Mouse (Mus musculus) heart, postnatal 14 days (tissue): ENCODE measurements around the gene Pglyrp2. TPM values are rescaled to one million over a fixed set of nuclear protein-coding genes. Genes with fewer than 3 reads are reported as not detected.

ENCODE experiments used
- DNase-seq, 2 experiments: peaks; one replicate each; pipeline ENCODE4 v3.0.0; 2021 to 2022
- intact Hi-C: fragments of 180-260 bp; cut with DNase I; formaldehyde crosslinking; loops from one replicate; pipeline ENCODE4 v1.15.1; 2025
- long read RNA-seq, 2 experiments: library from polyadenylated mRNA; stranded (forward); transcript quantifications; one replicate each; pipeline ENCODE4 v2.0.0; 2021
- total RNA-seq, 2 experiments: library from RNA; stranded (reverse); gene quantifications; 2 replicates each; pipeline ENCODE4 v1.2.3; 2021

The Pglyrp2 gene
- under 1 TPM; 0.24 to 0.93 TPM for total RNA-seq
- long read RNA-seq, experiment 1, partial matches to known transcripts: 0 of 1 reads
- long read RNA-seq, experiment 1, other reads (novel, unspliced or antisense): 0 of 1 reads
- long read RNA-seq, experiment 2: 0 reads

- DNase-seq: no peak
- intact Hi-C loops: no loop called here
Observed at GRCm38 (mm10) chr17:32424034-32424433, at the start of gene Pglyrp2. Gene Pglyrp2, minus strand, starts transcription at chr17:32424167.

DNA sequence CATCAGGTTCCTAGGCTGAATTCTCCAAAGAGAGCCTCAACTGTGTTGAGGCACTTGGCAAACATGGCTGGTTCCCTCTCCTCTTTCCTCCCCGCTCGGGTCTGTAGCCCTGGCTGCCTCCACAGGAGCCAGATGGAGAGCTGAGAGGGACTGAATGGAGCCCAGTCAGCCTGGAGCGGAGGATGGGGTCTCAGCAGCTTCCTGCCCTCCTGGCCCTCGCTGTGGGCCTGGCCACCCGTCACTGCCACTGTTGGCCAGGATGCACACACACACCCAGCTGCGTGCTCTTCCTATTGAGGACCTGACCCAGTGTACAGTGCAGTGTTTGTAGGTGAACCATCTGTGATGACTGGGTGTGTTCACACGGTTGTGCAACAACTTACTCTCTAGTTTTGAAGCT lies 48.2 kb upstream of the Pglyrp2 start:
- intact Hi-C loops: no loop called here
- no peak for DNase-seq

- no peak for DNase-seq
- intact Hi-C loops: no loop called here
Observed at GRCm38 (mm10) chr17:32470795-32471194, 46.8 kb upstream of the Pglyrp2 start.

DNA sequence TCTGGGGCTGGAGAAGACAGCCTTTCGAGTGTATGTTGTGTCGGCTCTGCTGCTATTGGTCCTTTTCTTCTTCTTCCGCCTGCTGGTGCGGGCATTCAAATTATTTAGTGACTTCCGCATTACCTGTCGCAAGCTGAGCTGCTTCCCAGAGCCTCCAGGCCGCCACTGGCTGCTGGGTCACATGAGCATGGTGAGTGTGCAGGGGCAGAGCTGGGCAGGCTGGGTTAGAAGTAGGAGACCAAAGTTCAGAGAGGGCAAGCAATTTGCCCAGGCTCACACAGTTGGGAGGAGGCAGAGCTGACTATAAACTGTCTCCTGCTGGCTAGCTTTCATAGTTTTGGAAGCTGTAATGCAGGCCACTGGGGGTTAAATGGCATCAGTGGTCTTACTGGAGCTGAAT lies 44.5 kb upstream of the Pglyrp2 start:
- intact Hi-C loops: no loop called here
- DNase-seq: no peak

- intact Hi-C loops: no loop called here
- DNase-seq: no peak
Observed at GRCm38 (mm10) chr17:32454997-32455396, 31.0 kb upstream of the Pglyrp2 start.

- intact Hi-C loops: no loop called here
- peak in 1 of 2 experiments; percentile 22 for DNase-seq
Observed at GRCm38 (mm10) chr17:32454188-32454587, 30.2 kb upstream of the Pglyrp2 start.

DNA sequence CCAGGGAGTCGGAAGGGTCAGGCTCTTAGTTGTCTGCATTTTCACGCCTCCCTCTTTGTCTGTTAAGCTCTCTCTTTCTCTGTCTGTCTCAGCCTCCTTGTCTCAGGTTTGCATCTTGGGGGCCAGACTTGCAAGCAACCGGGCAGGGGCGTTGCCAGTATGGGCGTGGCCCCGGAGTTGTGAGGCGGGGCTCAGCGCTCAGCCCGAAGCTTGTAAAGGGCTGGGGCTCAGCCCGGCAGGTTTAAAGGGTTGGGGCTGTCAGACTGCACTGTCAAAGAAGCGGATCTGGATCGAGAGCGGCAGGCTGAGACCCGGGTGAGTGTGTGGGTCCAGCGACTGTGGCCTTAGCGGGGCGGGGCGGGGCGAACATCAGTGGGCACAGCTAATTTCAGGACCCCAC lies 28.5 kb upstream of the Pglyrp2 start, which contains the start of gene Cyp4f39:
Cyp4f39 (plus strand) TSS at position 242 of the 400 bp plus-strand sequence.
- DNase-seq: peak; percentile 13 to 34
- intact Hi-C loops: no loop called here

DNA sequence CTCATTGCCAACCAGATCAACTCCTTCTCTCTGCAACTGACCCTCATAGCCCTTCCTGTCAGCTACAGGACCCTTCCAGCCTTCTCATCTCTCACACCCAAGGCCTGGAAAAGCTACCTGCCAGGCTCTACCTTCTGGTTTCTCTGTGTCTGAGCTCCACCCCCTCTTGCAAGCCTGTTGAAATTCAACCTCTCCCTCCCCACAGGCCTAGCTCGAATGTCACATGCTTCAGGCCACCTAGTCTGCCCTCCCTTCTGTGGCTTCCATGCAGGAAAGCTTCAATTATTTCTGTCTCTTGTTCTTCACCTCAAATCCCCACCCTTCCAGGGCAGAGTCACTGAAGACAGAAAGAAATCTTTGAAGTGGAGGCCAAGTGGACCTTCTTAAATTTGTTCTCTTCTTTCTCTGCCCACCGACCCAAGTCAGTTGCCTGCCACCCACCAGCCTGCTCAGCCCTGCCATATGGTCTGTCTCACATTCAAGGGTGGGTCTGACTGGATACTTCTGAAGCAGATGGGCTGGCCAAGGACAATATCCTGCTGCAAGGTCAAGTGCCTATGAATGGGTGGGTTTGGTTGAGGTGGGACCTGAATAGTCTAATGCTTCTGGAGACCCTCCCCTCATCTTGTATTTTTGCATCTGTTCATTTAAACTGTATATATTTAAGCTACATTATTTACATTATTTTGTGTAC lies 27.0 kb upstream of the Pglyrp2 start:
- intact Hi-C loops: no loop called here
- DNase-seq: no peak

- intact Hi-C loops: no loop called here
- no peak for DNase-seq
Observed at GRCm38 (mm10) chr17:32449042-32449441, 25.1 kb upstream of the Pglyrp2 start.

- DNase-seq: no peak
Observed at GRCm38 (mm10) chr17:32447195-32447594, 23.2 kb upstream of the Pglyrp2 start.

GRCm38 (mm10) chr17:32445016-32445415 lies 21.0 kb upstream of the Pglyrp2 start:
- peak; percentile 42 to 60 for DNase-seq
- intact Hi-C loops: no loop called here

More at GRCm38 (mm10) chr17:32447195-32447594, 23.2 kb upstream of the Pglyrp2 start:
- intact Hi-C loops: no loop called here

- intact Hi-C loops: no loop called here
Observed at GRCm38 (mm10) chr17:32443245-32443644, 19.3 kb upstream of the Pglyrp2 start.

GRCm38 (mm10) chr17:32437106-32437505 lies 13.1 kb upstream of the Pglyrp2 start:
- DNase-seq: no peak
- intact Hi-C loops: no loop called here

More at GRCm38 (mm10) chr17:32443245-32443644, 19.3 kb upstream of the Pglyrp2 start:
- no peak for DNase-seq

GRCm38 (mm10) chr17:32435151-32435550 lies 11.2 kb upstream of the Pglyrp2 start:
- DNase-seq: peak in 1 of 2 experiments; percentile 11
- intact Hi-C loops: no loop called here

GRCm38 (mm10) chr17:32434324-32434723 lies 10.4 kb upstream of the Pglyrp2 start:
- intact Hi-C loops: no loop called here
- DNase-seq: peak; percentile 43 to 44

DNA sequence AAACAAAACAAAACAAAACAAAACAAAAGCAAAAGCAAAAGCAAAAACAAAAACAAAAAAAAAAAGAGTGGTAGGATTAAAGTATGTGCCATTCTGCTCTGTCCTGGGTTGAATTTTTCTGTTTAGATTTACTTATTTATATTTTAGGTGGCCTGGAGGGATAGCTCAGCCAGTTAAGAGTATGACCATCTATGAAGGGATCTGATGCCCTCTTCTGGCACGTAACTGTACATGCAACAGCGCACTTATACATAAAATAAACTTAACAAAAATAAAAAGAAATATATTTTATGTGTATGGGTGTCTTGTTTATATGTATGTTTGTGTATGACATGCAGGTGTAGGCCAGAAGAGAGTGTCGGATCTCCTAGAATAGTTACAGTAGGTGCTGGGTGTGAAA lies 8.0 kb upstream of the Pglyrp2 start:
- no peak for DNase-seq
- intact Hi-C loops: loop anchor here (1.0 kb wide), 1 partner anchor 83 kb away; no protein-coding TSS in a partner anchor

DNA sequence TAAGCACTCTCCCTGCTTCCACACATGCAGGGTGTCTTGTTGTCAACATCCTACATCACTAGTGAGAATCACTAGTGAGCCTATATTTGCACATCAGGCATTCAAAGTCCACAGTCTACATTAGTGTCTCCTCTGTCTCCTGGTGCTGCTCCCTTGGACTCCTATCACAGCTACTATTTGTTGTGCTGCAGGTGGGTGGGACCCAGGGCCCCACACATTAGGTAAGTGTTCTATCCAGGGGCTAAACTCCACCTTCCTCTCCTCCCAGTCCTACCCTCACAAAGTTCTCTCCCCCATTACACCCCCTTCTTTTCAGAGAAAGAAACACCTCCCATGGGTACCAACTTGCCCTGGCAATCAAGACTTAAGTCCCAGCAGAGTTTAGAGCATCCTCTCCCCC lies 2.6 kb upstream of the Pglyrp2 start:
- no peak for DNase-seq
- intact Hi-C loops: no loop called here

DNA sequence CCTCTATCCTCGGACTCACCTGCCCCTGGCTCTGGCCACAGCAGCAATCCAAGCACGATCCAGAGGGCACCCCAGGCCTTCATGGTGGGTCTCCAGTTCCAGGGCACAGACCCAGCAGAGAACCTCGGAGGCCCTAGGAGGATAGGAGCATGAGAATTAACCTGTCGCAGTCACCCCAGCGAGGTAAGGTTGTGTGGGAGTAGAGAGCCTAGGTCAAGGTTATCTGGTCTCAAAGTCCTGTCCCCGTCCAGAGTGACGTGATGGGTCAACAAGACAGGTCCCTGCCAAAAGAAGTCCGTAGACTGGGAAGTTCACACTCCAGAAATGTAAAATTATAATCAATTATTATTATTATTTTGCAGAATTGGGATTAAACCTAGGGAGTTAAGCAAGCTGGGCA lies 3.2 kb downstream of the Pglyrp2 start:
- intact Hi-C loops: no loop called here

DNA sequence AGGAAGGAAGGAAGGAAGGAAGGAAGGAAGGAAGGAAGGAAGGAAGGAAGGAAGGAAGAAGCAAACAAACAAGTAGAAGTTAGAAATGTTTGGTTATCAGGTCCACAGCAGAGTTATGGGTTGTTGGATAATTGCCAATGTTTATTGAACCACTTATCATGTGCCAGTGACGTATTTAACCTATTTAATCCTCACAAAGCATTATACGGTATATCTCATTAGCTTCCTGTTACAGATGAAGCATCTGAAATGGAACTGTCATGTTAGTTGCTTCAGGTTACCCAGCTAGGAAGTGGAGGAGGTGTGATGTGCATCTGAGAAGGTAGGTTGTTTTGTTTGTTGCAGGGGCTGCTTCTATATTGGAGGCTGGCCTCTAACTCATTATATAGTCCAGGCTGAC lies 4.0 kb downstream of the Pglyrp2 start:
- no peak for DNase-seq
- intact Hi-C loops: no loop called here

More for the DNA sequence above, 3.2 kb downstream of the Pglyrp2 start:
- no peak for DNase-seq

DNA sequence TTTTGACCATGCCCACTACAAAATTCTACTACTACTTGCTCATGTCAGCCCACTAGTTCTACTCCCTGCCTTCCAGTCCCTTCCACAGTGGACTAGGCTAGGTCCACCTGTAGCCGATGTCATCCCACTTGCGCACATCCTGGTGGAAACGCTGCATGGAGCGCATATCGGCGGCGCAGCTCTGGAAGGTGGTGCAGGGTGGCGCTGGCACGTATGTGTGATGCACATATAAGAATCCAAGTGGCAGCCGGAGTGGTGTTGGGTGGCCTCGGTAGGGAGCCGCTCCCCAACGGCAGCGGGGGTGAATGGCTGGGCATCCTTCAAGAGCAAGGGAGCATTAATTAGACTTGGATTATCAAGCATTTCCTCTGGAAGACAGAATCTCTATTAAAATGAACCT lies 7.2 kb downstream of the Pglyrp2 start:
- no peak for DNase-seq
- intact Hi-C loops: no loop called here

DNA sequence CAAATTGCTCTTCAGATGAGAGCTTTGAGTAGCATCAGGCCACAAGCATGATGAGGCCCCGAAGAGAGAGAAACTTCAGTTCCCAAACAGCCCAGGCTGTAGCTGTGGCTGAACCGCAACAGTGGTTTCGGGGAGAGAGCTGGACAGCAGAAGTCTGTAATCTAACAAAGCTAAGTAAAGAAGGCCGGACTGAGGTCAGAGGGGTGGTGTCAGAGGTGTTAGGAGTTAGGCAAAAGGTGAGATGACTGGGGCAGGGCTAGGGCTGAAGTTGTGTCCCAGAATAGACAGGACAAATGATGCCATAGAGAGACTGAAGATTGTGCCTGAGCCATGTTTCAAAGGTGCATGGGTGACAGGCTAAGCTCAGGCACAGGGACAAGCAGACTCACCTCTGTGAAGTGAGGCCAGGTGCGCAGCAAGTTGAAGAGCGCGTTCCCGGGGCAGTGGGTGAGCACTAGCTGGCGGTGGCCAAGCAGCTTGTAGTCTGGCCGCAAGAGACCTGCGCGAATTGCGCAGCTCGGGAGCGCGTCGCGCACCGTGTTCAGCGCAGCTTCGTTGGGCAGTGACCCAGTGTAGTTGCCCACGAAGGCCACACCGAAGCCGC lies 8.4 kb downstream of the Pglyrp2 start:
- intact Hi-C loops: no loop called here
- no peak for DNase-seq

DNA sequence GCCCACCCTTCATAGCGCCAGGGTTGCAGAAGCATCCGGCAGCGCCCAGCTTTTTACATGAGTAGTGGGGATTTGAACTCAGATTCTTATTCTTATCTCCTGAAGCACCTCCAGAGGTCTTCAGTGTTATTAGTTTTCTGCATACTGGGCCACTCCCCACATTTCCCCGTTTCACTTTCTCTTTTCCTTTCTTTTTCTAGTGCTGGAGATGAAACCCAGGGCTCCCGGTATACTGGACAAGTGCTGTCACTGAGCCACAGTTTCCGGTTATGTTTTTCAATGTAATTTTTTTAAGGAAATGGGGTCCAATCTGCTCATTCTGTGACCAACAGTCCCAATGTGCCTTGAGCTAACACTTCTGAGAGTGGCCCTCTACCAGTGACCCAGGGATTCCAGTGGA lies 12.1 kb downstream of the Pglyrp2 start:
- intact Hi-C loops: no loop called here
- DNase-seq: no peak
